8 mouse cellular contexts compared by ENCODE assay signal in the genomic region with DNA sequence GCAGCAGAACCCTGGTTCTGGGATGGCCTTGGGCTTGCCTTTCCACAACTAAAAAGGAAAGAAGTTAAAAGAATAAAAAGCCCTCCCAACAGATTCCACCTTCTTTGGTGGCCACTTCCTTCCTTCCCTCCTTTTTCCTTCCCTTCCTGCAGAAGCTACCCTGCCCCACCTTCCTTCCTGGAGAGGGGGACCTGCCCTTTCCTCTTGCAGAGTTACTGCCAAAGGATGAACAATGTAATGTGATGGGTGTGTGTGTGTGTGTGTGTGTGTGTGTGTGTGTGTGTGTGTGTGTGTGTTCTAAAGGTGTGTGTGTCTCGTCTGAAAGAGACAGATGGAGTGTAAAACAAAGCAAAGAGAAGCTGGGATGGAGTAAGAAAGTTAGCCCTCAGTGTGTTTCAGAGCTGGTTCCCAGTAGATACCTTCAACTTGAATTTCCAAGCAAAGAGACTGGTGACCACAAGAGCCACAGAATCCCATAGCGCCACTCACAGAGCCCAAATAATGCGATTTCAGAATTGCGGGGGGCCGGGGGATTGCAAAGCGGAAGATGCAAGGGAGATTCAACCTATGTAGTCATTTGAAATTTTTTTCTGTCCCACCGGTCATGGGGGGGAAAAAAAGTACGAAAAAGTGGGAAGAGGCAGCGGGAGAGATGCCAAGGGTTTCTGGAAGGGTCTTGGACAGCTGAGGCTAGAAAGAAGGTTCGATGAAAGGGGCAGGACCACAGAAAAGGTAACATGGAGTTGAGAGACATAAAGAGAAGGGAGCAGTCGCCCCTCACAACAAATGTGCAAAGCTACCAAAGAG. TPM values are rescaled to one million over a fixed set of nuclear protein-coding genes. Genes with fewer than 3 reads are reported as not detected.
A peak's percentile ranks its signal among the peaks of the same experiment; 100 is the strongest.
DNase-seq lines count a peak whose midpoint lies in the region; ATAC-seq and TF ChIP-seq lines count a peak whose summit lies in the region.

No protein-coding gene starts in this region.

- H3K27ac ChIP-seq in testis, adult 2 months (ENCODE audit: control insufficient read depth, insufficient read depth, low read depth, low read length), result peak overlapping the region; percentile 80
- peak overlapping the region; percentile 97 for H3K27ac ChIP-seq in forebrain, postnatal 0 days (ENCODE audit: low read depth, low read length)
- H3K27ac ChIP-seq in limb, embryonic 13.5 days, result peak overlapping the region; percentile 98
- H3K27ac ChIP-seq in neural tube, embryonic 14.5 days (ENCODE audit: low read depth, low read length), result peak overlapping the region; percentile 92

- H3K36me3 ChIP-seq in testis, adult 2 months (ENCODE audit: control insufficient read depth, insufficient read depth, low read length), result no peaks in the 10 kb centered on the region
- no peaks in the 10 kb centered on the region for H3K36me3 ChIP-seq in forebrain, postnatal 0 days (ENCODE audit: insufficient read depth)
- H3K36me3 ChIP-seq in limb, embryonic 13.5 days, result no peaks in the 10 kb centered on the region
- H3K36me3 ChIP-seq in neural tube, embryonic 14.5 days (ENCODE audit: control insufficient read depth, insufficient read depth, low read length), result no peaks in the 10 kb centered on the region

- ATAC-seq in forebrain, postnatal 0 days, result no peak
- no peak for ATAC-seq in limb, embryonic 13.5 days (ENCODE audit: low FRiP score, low read depth)
- ATAC-seq in neural tube, embryonic 14.5 days (ENCODE audit: low read depth), result no peak

- 5% methylated on average over 11 of the region's 11 CpGs for WGBS in forebrain, postnatal 0 days
- WGBS in limb, embryonic 13.5 days, result 5% methylated on average over 11 of the region's 11 CpGs
- WGBS in neural tube, embryonic 14.5 days, result 4% methylated on average over 11 of the region's 11 CpGs

- H3K4me3 ChIP-seq in testis, adult 2 months (ENCODE audit: control insufficient read depth, low read depth, low read length), result peak overlapping the region; percentile 87
- peak overlapping the region; percentile 45; the same call in 1 of the 2 replicates for H3K4me3 ChIP-seq in forebrain, postnatal 0 days (ENCODE audit: low read depth, low read length)
- peak overlapping the region; percentile 48 for H3K4me3 ChIP-seq in limb, embryonic 13.5 days
- H3K4me3 ChIP-seq in neural tube, embryonic 14.5 days (ENCODE audit: low read depth, low read length), result peak overlapping the region; percentile 38

- peak overlapping the region; percentile 89 for H3K4me2 ChIP-seq in forebrain, postnatal 0 days (ENCODE audit: low read depth)
- peak overlapping the region; percentile 77 for H3K4me2 ChIP-seq in limb, embryonic 13.5 days (replicated peaks)
- peak overlapping the region; percentile 49 for H3K4me2 ChIP-seq in neural tube, embryonic 14.5 days (ENCODE audit: low read depth, low read length)

- no peaks in the 10 kb centered on the region for H3K27me3 ChIP-seq in testis, adult 2 months (ENCODE audit: control insufficient read depth, insufficient read depth, low read length)
- no peaks in the 10 kb centered on the region for H3K27me3 ChIP-seq in forebrain, postnatal 0 days (ENCODE audit: insufficient read depth, low read length)
- no peaks in the 10 kb centered on the region for H3K27me3 ChIP-seq in limb, embryonic 13.5 days
- no peaks in the 10 kb centered on the region for H3K27me3 ChIP-seq in neural tube, embryonic 14.5 days (ENCODE audit: control insufficient read depth, insufficient read depth, low read length)

- TF ChIP-seq POLR2A in testis, adult 2 months (IDR thresholded peaks at IDR 0.05; ENCODE audit: control insufficient read depth, low read depth, low read length), result no peak

- peaks cover 22% of the 10 kb centered on the region for H3K4me1 ChIP-seq in testis, adult 2 months (ENCODE audit: control insufficient read depth, insufficient read depth, low read length)
- H3K4me1 ChIP-seq in forebrain, postnatal 0 days (ENCODE audit: insufficient read depth), result peaks cover 31% of the 10 kb centered on the region
- H3K4me1 ChIP-seq in limb, embryonic 13.5 days, result peaks cover 63% of the 10 kb centered on the region
- H3K4me1 ChIP-seq in neural tube, embryonic 14.5 days (ENCODE audit: control insufficient read depth, insufficient read depth, low read length), result peaks cover 33% of the 10 kb centered on the region

- DNase-seq in testis, postnatal 14 days (ENCODE audit: low spot score), result no peak
- DNase-seq in forebrain, postnatal 0 days, result no peak
- no peak for DNase-seq in c-Kit-positive CD71-positive TER-119-positive erythroid progenitor cells, embryonic 14.5 days (ENCODE audit: low spot score)
- DNase-seq in right cerebral cortex, postnatal 25 days, result no peak
- no peak for DNase-seq in spleen, adult 12 weeks (ENCODE audit: low spot score)

- TF ChIP-seq CTCF in testis, adult 2 months (IDR thresholded peaks at IDR 0.05; ENCODE audit: control insufficient read depth, insufficient read depth, insufficient replicate concordance, low read depth, low read length), result no peak
- TF ChIP-seq CTCF in forebrain, postnatal 0 days (IDR thresholded peaks at IDR 0.05; ENCODE audit: low read depth), result no peak

- H3K9me3 ChIP-seq in forebrain, postnatal 0 days (ENCODE audit: low read length), result no peaks in the 10 kb centered on the region
- no peaks in the 10 kb centered on the region for H3K9me3 ChIP-seq in limb, embryonic 13.5 days
- no peaks in the 10 kb centered on the region for H3K9me3 ChIP-seq in neural tube, embryonic 14.5 days (ENCODE audit: control insufficient read depth, low read length)

- H3K9ac ChIP-seq in forebrain, postnatal 0 days, result peak overlapping the region; percentile 82
- H3K9ac ChIP-seq in limb, embryonic 13.5 days, result peak overlapping the region; percentile 75
- peak overlapping the region; percentile 69 for H3K9ac ChIP-seq in neural tube, embryonic 14.5 days (replicated peaks; ENCODE audit: low read depth, low read length)

RNA-seq across cellular contexts. Expression of gene Ier5, which starts 17.1 kb away (rescaled TPM):
- 5.3 and 5.8 TPM in 2 replicates for polyA plus RNA-seq in testis, adult 2 months (2012; rRNA removed)
- total RNA-seq in forebrain, postnatal 0 days (2014; rRNA removed), result 46.0 and 47.6 TPM in 2 replicates
- polyA plus RNA-seq in forebrain, postnatal 0 days (2015; fragmentation: Nextera tagmentation; extraction: Ambion mirVana), result 9.4 and 11.6 TPM in 2 replicates
- 5.8 and 6.0 TPM in 2 replicates for polyA plus RNA-seq in limb, embryonic 13.5 days (2015; fragmentation: Nextera tagmentation; extraction: Ambion mirVana)
- 6.5 and 7.2 TPM in 2 replicates for polyA plus RNA-seq in neural tube, embryonic 14.5 days (2014; fragmentation: Nextera tagmentation; extraction: Ambion mirVana)
